In genomic region chr6:114860677-114861568, GRCm38 (mm10) we compare ENCODE assay signal across 8 mouse cellular contexts.
A peak's percentile ranks its signal among the peaks of the same experiment; 100 is the strongest.
DNase-seq lines count a peak whose midpoint lies in the region; ATAC-seq and TF ChIP-seq lines count a peak whose summit lies in the region.

No protein-coding gene starts in this region.

- H3K36me3 ChIP-seq in intestine, embryonic 14.5 days (ENCODE audit: control insufficient read depth, insufficient read depth, low read length), result peaks cover 54% of the 10 kb centered on the region
- peaks cover 55% of the 10 kb centered on the region for H3K36me3 ChIP-seq in intestine, postnatal 0 days (ENCODE audit: control insufficient read depth, insufficient read depth)
- peaks cover 33% of the 10 kb centered on the region for H3K36me3 ChIP-seq in hindbrain, embryonic 14.5 days (replicated peaks; ENCODE audit: control insufficient read depth, insufficient read depth)

- H3K4me3 ChIP-seq in intestine, embryonic 14.5 days (ENCODE audit: low read depth, low read length), result no peak overlapping the region
- no peak overlapping the region for H3K4me3 ChIP-seq in intestine, postnatal 0 days (ENCODE audit: low read depth, low read length)
- no peak overlapping the region for H3K4me3 ChIP-seq in embryonic fibroblast, embryonic 13.5 days (ENCODE audit: insufficient read depth, low read length)
- no peak overlapping the region for H3K4me3 ChIP-seq in hindbrain, embryonic 14.5 days (replicated peaks; ENCODE audit: low read length)

- no peaks in the 10 kb centered on the region for H3K27me3 ChIP-seq in intestine, embryonic 14.5 days (replicated peaks; ENCODE audit: control insufficient read depth, insufficient read depth, low read length)
- no peaks in the 10 kb centered on the region for H3K27me3 ChIP-seq in intestine, postnatal 0 days (replicated peaks; ENCODE audit: control insufficient read depth, insufficient read depth, low read length)
- H3K27me3 ChIP-seq in hindbrain, embryonic 14.5 days (ENCODE audit: control insufficient read depth, insufficient read depth, low read length), result no peaks in the 10 kb centered on the region

- no peak for TF ChIP-seq CTCF in intestine, postnatal 0 days (IDR thresholded peaks at IDR 0.05; ENCODE audit: low read depth)
- TF ChIP-seq CTCF in embryonic fibroblast, embryonic 13.5 days (IDR thresholded peaks at IDR 0.05; ENCODE audit: borderline replicate concordance, insufficient read depth, low read length), result no peak

- no peak for ATAC-seq in intestine, embryonic 14.5 days (replicated peaks; ENCODE audit: low FRiP score, low TSS enrichment, low read depth)
- ATAC-seq in intestine, postnatal 0 days, result no peak
- no peak for ATAC-seq in hindbrain, embryonic 14.5 days (ENCODE audit: low FRiP score)

- no peak for TF ChIP-seq POLR2A in embryonic fibroblast, embryonic 13.5 days (IDR thresholded peaks at IDR 0.05; ENCODE audit: low read depth, low read length)

- no peak overlapping the region for H3K9ac ChIP-seq in intestine, embryonic 14.5 days (ENCODE audit: low read length)
- no peak overlapping the region for H3K9ac ChIP-seq in intestine, postnatal 0 days (ENCODE audit: low read depth, low read length)
- H3K9ac ChIP-seq in hindbrain, embryonic 14.5 days, result 0 out of 2 replicates have a peak overlapping the region, but pooled peaks have one; percentile 11

- H3K9me3 ChIP-seq in intestine, embryonic 14.5 days (ENCODE audit: control insufficient read depth, low read length), result no peaks in the 10 kb centered on the region
- H3K9me3 ChIP-seq in intestine, postnatal 0 days (ENCODE audit: control insufficient read depth), result no peaks in the 10 kb centered on the region
- no peaks in the 10 kb centered on the region for H3K9me3 ChIP-seq in hindbrain, embryonic 14.5 days (ENCODE audit: control insufficient read depth, low read length)

- peaks cover 3% of the 10 kb centered on the region for H3K4me1 ChIP-seq in intestine, embryonic 14.5 days (replicated peaks; ENCODE audit: control insufficient read depth, insufficient read depth, low read length)
- no peaks in the 10 kb centered on the region for H3K4me1 ChIP-seq in intestine, postnatal 0 days (replicated peaks; ENCODE audit: control insufficient read depth, insufficient read depth, low read length)
- H3K4me1 ChIP-seq in embryonic fibroblast, embryonic 13.5 days (ENCODE audit: control insufficient read depth, insufficient read depth, low read length), result peaks cover 15% of the 10 kb centered on the region
- peaks cover 6% of the 10 kb centered on the region; the same call in 1 of the 2 replicates for H3K4me1 ChIP-seq in hindbrain, embryonic 14.5 days (replicated peaks; ENCODE audit: control insufficient read depth, insufficient read depth, low read length)

- DNase-seq in intestine, embryonic 14.5 days (ENCODE audit: low spot score), result no peak
- peak; percentile 99 for DNase-seq in 3T3-L1 (ENCODE audit: low read depth, low spot score)
- no peak for DNase-seq in hindbrain, embryonic 14.5 days (ENCODE audit: low spot score)
- DNase-seq in thymus, postnatal 0 days (ENCODE audit: low spot score), result no peak
- DNase-seq in thymus, postnatal 10 days (ENCODE audit: low spot score in 2 of 2), result no peak
- no peak for DNase-seq in right cerebral cortex, postnatal 25 days

- WGBS in intestine, embryonic 14.5 days, result 74% methylated on average over 14 of the region's 14 CpGs
- 71% methylated on average over 14 of the region's 14 CpGs for WGBS in intestine, postnatal 0 days
- 83% methylated on average over 14 of the region's 14 CpGs for WGBS in hindbrain, embryonic 14.5 days

- H3K27ac ChIP-seq in intestine, embryonic 14.5 days (ENCODE audit: low read depth), result peak overlapping the region; percentile 27; the same call in 1 of the 2 replicates
- no peak overlapping the region for H3K27ac ChIP-seq in intestine, postnatal 0 days (ENCODE audit: low read depth, low read length)
- peak overlapping the region; percentile 37 for H3K27ac ChIP-seq in embryonic fibroblast, embryonic 13.5 days (ENCODE audit: insufficient read depth, low read length)
- peak overlapping the region; percentile 15; the same call in 1 of the 2 replicates for H3K27ac ChIP-seq in hindbrain, embryonic 14.5 days

- H3K4me2 ChIP-seq in intestine, embryonic 14.5 days (ENCODE audit: low read length), result no peak overlapping the region
- no peak overlapping the region for H3K4me2 ChIP-seq in intestine, postnatal 0 days (replicated peaks; ENCODE audit: low read depth)
- no peak overlapping the region for H3K4me2 ChIP-seq in hindbrain, embryonic 14.5 days (replicated peaks)
